Mouse (Mus musculus) MEL (cell line): ENCODE results near the gene Apol7e.
"Not testable (repeated sequence)": the region's sequence is repeated elsewhere in the genome, so short reads cannot be mapped to it uniquely, and the experiment has no call there.

ENCODE experiments used
- CTCF ChIP-seq, 3 experiments: IDR thresholded peaks in 2 of 3; conservative IDR thresholded peaks in 1 of 3; 2 replicates each; pipeline ENCODE4 v1.5.1; 2011 to 2012; ENCODE audit warnings: low read length in 3 of 3, low read depth in 2 of 3, mild to moderate bottlenecking in 2 of 3, improper control_type of control experiment in 1 of 3, inconsistent platforms in 1 of 3, mixed read lengths in 1 of 3, moderate library complexity in 1 of 3; ENCODE audit not compliant: control insufficient read depth in 1 of 3, insufficient read depth in 1 of 3, poor library complexity in 1 of 3, severe bottlenecking in 1 of 3
- E2F4 ChIP-seq: IDR thresholded peaks from 2 replicates; pipeline ENCODE4 v1.6.1; 2011; ENCODE audit warnings: low read depth, low read length, improper control_type of control experiment, borderline replicate concordance
- HCFC1 ChIP-seq: IDR thresholded peaks from 2 replicates; pipeline ENCODE4 v1.6.1; 2012; ENCODE audit warnings: low read depth, mild to moderate bottlenecking, inconsistent platforms, low read length, improper control_type of control experiment, moderate library complexity
- NELFE ChIP-seq: IDR thresholded peaks from 2 replicates; pipeline ENCODE4 v1.6.1; 2011; ENCODE audit warnings: low read depth, low read length, improper control_type of control experiment
- SMC3 ChIP-seq: IDR thresholded peaks from 2 replicates; pipeline ENCODE4 v1.6.1; 2011; ENCODE audit warnings: low read depth, low read length, improper control_type of control experiment
- TBP ChIP-seq: IDR thresholded peaks from 2 replicates; pipeline ENCODE4 v1.8.0; 2011; ENCODE audit warnings: low read depth, low read length, improper control_type of control experiment
- TCF12 ChIP-seq: IDR thresholded peaks from 2 replicates; pipeline ENCODE4 v1.6.1; 2014; ENCODE audit warnings: low read depth, mild to moderate bottlenecking, inconsistent platforms, low read length, improper control_type of control experiment, moderate library complexity
- USF1 ChIP-seq: IDR thresholded peaks from 2 replicates; pipeline ENCODE4 v1.6.1; 2014; ENCODE audit warnings: low read depth, mild to moderate bottlenecking, inconsistent platforms, low read length, improper control_type of control experiment, moderate library complexity
- ZNF384 ChIP-seq: IDR thresholded peaks from 2 replicates; pipeline ENCODE4 v1.6.1; 2012; ENCODE audit warnings: low read depth, mild to moderate bottlenecking, inconsistent platforms, low read length, improper control_type of control experiment

GRCm38 (mm10) chr15:77732851-77733250 is 34.2 kb downstream of the Apol7e start:
- TF ChIP-seq E2F4; ZNF384; TCF12; CTCF (IDR thresholded peaks at IDR 0.05 in 2 of 3, conservative IDR thresholded peaks at IDR 0.05 in 1 of 3; ENCODE audit: control insufficient read depth in 1 of 3, insufficient read depth in 1 of 3, low read depth in 2 of 3, low read length in 3 of 3, poor library complexity in 1 of 3, severe bottlenecking in 1 of 3); USF1; NELFE; SMC3; HCFC1; TBP: not testable (repeated sequence)
